ENCODE assay signal across 8 mouse cellular contexts in the genomic region with DNA sequence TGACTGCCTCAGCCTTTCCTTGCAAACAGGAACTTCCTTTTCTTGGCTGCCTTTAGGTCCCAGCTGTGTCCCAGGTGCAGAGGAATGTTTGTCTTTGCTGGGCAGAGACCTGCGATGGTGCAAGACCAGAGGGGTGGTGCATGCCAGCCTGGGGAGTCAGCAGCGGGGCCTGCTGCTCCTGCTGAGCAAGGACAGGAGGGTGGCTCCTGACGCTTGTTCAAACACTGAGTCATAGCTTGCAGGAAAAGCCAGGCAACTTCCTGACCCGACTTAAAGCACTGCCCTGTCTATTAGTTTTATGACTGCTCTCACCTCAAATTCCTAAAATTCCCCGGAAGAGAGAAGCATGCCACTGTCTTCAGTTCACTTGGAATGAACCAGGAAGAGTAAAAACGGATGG. TPM values are rescaled to one million over a fixed set of nuclear protein-coding genes. Genes with fewer than 3 reads are reported as not detected.
A peak's percentile ranks its signal among the peaks of the same experiment; 100 is the strongest.
DNase-seq lines count a peak whose midpoint lies in the region; ATAC-seq lines count a peak whose summit lies in the region.

No protein-coding gene starts in this region.

- H3K4me3 ChIP-seq in kidney, embryonic 15.5 days (replicated peaks) = no peak overlapping the region
- H3K4me3 ChIP-seq in limb, embryonic 12.5 days (replicated peaks) = no peak overlapping the region
- no peak overlapping the region for H3K4me3 ChIP-seq in stomach, embryonic 16.5 days (replicated peaks; ENCODE audit: low read length)
- no peak overlapping the region for H3K4me3 ChIP-seq in midbrain, embryonic 15.5 days

- H3K4me2 ChIP-seq in kidney, embryonic 15.5 days = 0 out of 2 replicates have a peak overlapping the region, but pooled peaks have one; percentile 10
- 0 out of 2 replicates have a peak overlapping the region, but pooled peaks have one; percentile 7 for H3K4me2 ChIP-seq in limb, embryonic 12.5 days
- peak overlapping the region; percentile 35; the same call in 1 of the 2 replicates for H3K4me2 ChIP-seq in stomach, embryonic 16.5 days (ENCODE audit: low read depth, low read length)
- no peak overlapping the region for H3K4me2 ChIP-seq in midbrain, embryonic 15.5 days

- no peaks in the 10 kb centered on the region for H3K36me3 ChIP-seq in kidney, embryonic 15.5 days
- H3K36me3 ChIP-seq in limb, embryonic 12.5 days = no peaks in the 10 kb centered on the region
- no peaks in the 10 kb centered on the region for H3K36me3 ChIP-seq in stomach, embryonic 16.5 days (ENCODE audit: control insufficient read depth, insufficient read depth, low read length)
- no peaks in the 10 kb centered on the region for H3K36me3 ChIP-seq in midbrain, embryonic 15.5 days (replicated peaks)

- WGBS in kidney, embryonic 15.5 days = 3% methylated on average over 6 of the region's 6 CpGs
- 9% methylated on average over 6 of the region's 6 CpGs for WGBS in limb, embryonic 12.5 days
- WGBS in stomach, embryonic 16.5 days = 6% methylated on average over 6 of the region's 6 CpGs
- WGBS in midbrain, embryonic 15.5 days = 36% methylated on average over 6 of the region's 6 CpGs

- H3K27ac ChIP-seq in kidney, embryonic 15.5 days = peak overlapping the region; percentile 67
- H3K27ac ChIP-seq in limb, embryonic 12.5 days = 0 out of 2 replicates have a peak overlapping the region, but pooled peaks have one; percentile 2
- H3K27ac ChIP-seq in stomach, embryonic 16.5 days (ENCODE audit: low read length) = peak overlapping the region; percentile 79
- no peak overlapping the region for H3K27ac ChIP-seq in midbrain, embryonic 15.5 days

- peaks cover 3% of the 10 kb centered on the region; the same call in 1 of the 2 replicates for H3K27me3 ChIP-seq in kidney, embryonic 15.5 days
- H3K27me3 ChIP-seq in limb, embryonic 12.5 days = no peaks in the 10 kb centered on the region
- H3K27me3 ChIP-seq in stomach, embryonic 16.5 days (ENCODE audit: control insufficient read depth, insufficient read depth, low read length) = no peaks in the 10 kb centered on the region
- no peaks in the 10 kb centered on the region for H3K27me3 ChIP-seq in midbrain, embryonic 15.5 days (replicated peaks)

- ATAC-seq in kidney, embryonic 15.5 days (replicated peaks; ENCODE audit: low FRiP score) = peak; percentile 74
- no peak for ATAC-seq in limb, embryonic 12.5 days (ENCODE audit: insufficient number of reproducible peaks, insufficient read depth, low FRiP score, low TSS enrichment, low read depth)
- peak; percentile 88 for ATAC-seq in stomach, embryonic 16.5 days (ENCODE audit: insufficient read depth, low FRiP score)
- no peak for ATAC-seq in midbrain, embryonic 15.5 days (replicated peaks)

- H3K9ac ChIP-seq in kidney, embryonic 15.5 days = no peak overlapping the region
- no peak overlapping the region for H3K9ac ChIP-seq in limb, embryonic 12.5 days (replicated peaks)
- H3K9ac ChIP-seq in stomach, embryonic 16.5 days (ENCODE audit: low read length) = no peak overlapping the region
- no peak overlapping the region for H3K9ac ChIP-seq in midbrain, embryonic 15.5 days

- no peaks in the 10 kb centered on the region for H3K9me3 ChIP-seq in kidney, embryonic 15.5 days (replicated peaks)
- no peaks in the 10 kb centered on the region for H3K9me3 ChIP-seq in limb, embryonic 12.5 days
- no peaks in the 10 kb centered on the region for H3K9me3 ChIP-seq in stomach, embryonic 16.5 days (replicated peaks; ENCODE audit: control insufficient read depth, low read length)
- H3K9me3 ChIP-seq in midbrain, embryonic 15.5 days = no peaks in the 10 kb centered on the region

- peaks cover 31% of the 10 kb centered on the region for H3K4me1 ChIP-seq in kidney, embryonic 15.5 days
- H3K4me1 ChIP-seq in limb, embryonic 12.5 days (replicated peaks) = peaks cover 12% of the 10 kb centered on the region
- peaks cover 18% of the 10 kb centered on the region for H3K4me1 ChIP-seq in stomach, embryonic 16.5 days (ENCODE audit: control insufficient read depth, insufficient read depth, low read length)
- H3K4me1 ChIP-seq in midbrain, embryonic 15.5 days = no peaks in the 10 kb centered on the region

- DNase-seq in kidney, adult 11 months = no peak
- DNase-seq in embryo, embryonic 10.5 days (ENCODE audit: low spot score) = peak; percentile 9
- DNase-seq in left cerebral cortex, adult 8-10 months (ENCODE audit: low spot score in 2 of 2) = no peak
- DNase-seq in spleen, postnatal 10 days (ENCODE audit: low spot score in 2 of 2) = no peak

RNA-seq across cellular contexts. Expression of gene Tjp1, which starts 57.9 kb away (rescaled TPM):
- polyA plus RNA-seq in kidney, embryonic 15.5 days (2015; fragmentation: Nextera tagmentation; extraction: Ambion mirVana) = 29.9 and 31.2 TPM in 2 replicates
- 25.6 and 29.1 TPM in 2 replicates for polyA plus RNA-seq in limb, embryonic 12.5 days (2016; fragmentation: Nextera tagmentation; extraction: Ambion mirVana)
- 21.1 and 22.1 TPM in 2 replicates for polyA plus RNA-seq in stomach, embryonic 16.5 days (2015; fragmentation: Nextera tagmentation; extraction: Ambion mirVana)
- polyA plus RNA-seq in midbrain, embryonic 15.5 days (2015; fragmentation: Nextera tagmentation; extraction: Ambion mirVana) = 31.3 and 33.9 TPM in 2 replicates
- 100 to 1,000 TPM; 118 to 152 (median 141) TPM for total RNA-seq in left cerebral cortex, adult 8-10 months (2022)

Comparison
In these comparisons a context has a peak if more than half of its experiments do, and no peak if none do; other contexts are left out.
1. ATAC-seq: peak in kidney, embryonic 15.5 days (single experiment) and stomach, embryonic 16.5 days (single experiment); none in limb, embryonic 12.5 days (single experiment) and midbrain, embryonic 15.5 days (single experiment).